Mouse (Mus musculus) ZHBTc4 (cell line): Measurements from ENCODE around the gene Myh9.

Experiments
- DNase-seq: peaks from one replicate; pipeline ENCODE4 v3.0.0-alpha.2; 2011; ENCODE audit warnings: low read depth, low spot score

Gene Myh9

GRCm38 (mm10) chr15:77828242-77828641, 13.7 kb downstream of the Myh9 start:
- DNase-seq = no peak

- no peak for DNase-seq
Measured at GRCm38 (mm10) chr15:77827794-77828193, 14.2 kb downstream of the Myh9 start.

- peak; percentile 89 for DNase-seq
Measured at GRCm38 (mm10) chr15:77827379-77827778, 14.6 kb downstream of the Myh9 start.

GRCm38 (mm10) chr15:77825382-77825781, 16.6 kb downstream of the Myh9 start:
- no peak for DNase-seq

- DNase-seq = no peak
Measured at GRCm38 (mm10) chr15:77824321-77824720, 17.7 kb downstream of the Myh9 start.

- no peak for DNase-seq
Measured at GRCm38 (mm10) chr15:77823634-77824033, 18.3 kb downstream of the Myh9 start.

- DNase-seq = no peak
Measured at GRCm38 (mm10) chr15:77823196-77823595, 18.8 kb downstream of the Myh9 start.

GRCm38 (mm10) chr15:77822671-77823070, 19.3 kb downstream of the Myh9 start:
- DNase-seq = no peak

GRCm38 (mm10) chr15:77822057-77822466, 19.9 kb downstream of the Myh9 start:
- DNase-seq = peak; percentile 51

- no peak for DNase-seq
Measured at GRCm38 (mm10) chr15:77821424-77821823, 20.6 kb downstream of the Myh9 start.

- DNase-seq = no peak
Measured at GRCm38 (mm10) chr15:77820480-77821163, 21.4 kb downstream of the Myh9 start.

- DNase-seq = no peak
Measured at GRCm38 (mm10) chr15:77819894-77820387, 22.0 kb downstream of the Myh9 start.

GRCm38 (mm10) chr15:77818556-77819158, 23.3 kb downstream of the Myh9 start:
- DNase-seq = no peak

GRCm38 (mm10) chr15:77817417-77817816, 24.6 kb downstream of the Myh9 start:
- no peak for DNase-seq

GRCm38 (mm10) chr15:77816601-77816950, 25.4 kb downstream of the Myh9 start:
- DNase-seq = no peak

GRCm38 (mm10) chr15:77815867-77816600, 25.9 kb downstream of the Myh9 start:
- DNase-seq = no peak

- no peak for DNase-seq
Measured at GRCm38 (mm10) chr15:77813639-77814375, 28.2 kb downstream of the Myh9 start.

- DNase-seq = no peak
Measured at GRCm38 (mm10) chr15:77812578-77812977, 29.4 kb downstream of the Myh9 start.

- no peak for DNase-seq
Measured at GRCm38 (mm10) chr15:77811099-77811760, 30.7 kb downstream of the Myh9 start.

- DNase-seq = no peak
Measured at GRCm38 (mm10) chr15:77810416-77811098, 31.4 kb downstream of the Myh9 start.

GRCm38 (mm10) chr15:77809434-77809833, 32.5 kb downstream of the Myh9 start:
- no peak for DNase-seq
